Mouse (Mus musculus): ENCODE measurements around the gene Ppp1r3a.

- no peak for TF ChIP-seq POLR2A (IDR thresholded peaks at IDR 0.05; ENCODE audit: low read depth, low read length)
- no peak for TF ChIP-seq CTCF (IDR thresholded peaks at IDR 0.05; ENCODE audit: extremely low read depth, insufficient read length, insufficient replicate concordance, low read depth, low read length)
Measured at GRCm38 (mm10) chr6:14720110-14720771, 34.8 kb downstream of the Ppp1r3a start.

Measured in small intestine, adult 2 months (tissue).